Mouse (Mus musculus) MEL (cell line): ENCODE data around the gene A630023A22Rik. TPM values are rescaled to one million over a fixed set of nuclear protein-coding genes. Genes with fewer than 3 reads are reported as not detected.

Experiments used
- DNase-seq: peaks from one replicate; pipeline ENCODE4 v3.0.0; 2011; ENCODE audit warnings: low read depth, low spot score
- H3K27ac ChIP-seq: 2 replicates; pipeline ENCODE4 v1.5.1; 2012; ENCODE audit warnings: low read depth, mild to moderate bottlenecking, control low read depth, low read length, moderate library complexity; ENCODE audit not compliant: control insufficient read depth
- H3K27me3 ChIP-seq, 2 experiments: fragments of 150-350 bp in 1 of 2; sonication (generic) in 1 of 2; 2 replicates each; pipeline ENCODE4 v1.6.1; 2012; ENCODE audit warnings: low read length in 2 of 2, mild to moderate bottlenecking in 2 of 2, improper control_type of control experiment in 1 of 2, moderate library complexity in 1 of 2; ENCODE audit not compliant: insufficient read depth in 2 of 2, control insufficient read depth in 1 of 2
- H3K36me3 ChIP-seq, 2 experiments: 2 replicates each; pipeline ENCODE4 v1.6.1; 2012 to 2014; ENCODE audit warnings: low read length in 2 of 2, improper control_type of control experiment in 1 of 2, inconsistent platforms in 1 of 2, mild to moderate bottlenecking in 1 of 2; ENCODE audit not compliant: insufficient read depth in 2 of 2, control insufficient read depth in 1 of 2
- H3K4me1 ChIP-seq, 2 experiments: fragments of 150-350 bp in 1 of 2; sonication (generic) in 1 of 2; 2 replicates each; pipeline ENCODE4 v1.6.1; 2012; ENCODE audit warnings: low read length in 2 of 2, improper control_type of control experiment in 1 of 2, mild to moderate bottlenecking in 1 of 2; ENCODE audit not compliant: insufficient read depth in 2 of 2, control insufficient read depth in 1 of 2
- H3K4me3 ChIP-seq, 2 experiments: fragments of 150-350 bp in 1 of 2; sonication (generic) in 1 of 2; 2 replicates each; pipeline ENCODE4 v1.5.1; 2012; ENCODE audit warnings: low read depth in 2 of 2, low read length in 2 of 2, mild to moderate bottlenecking in 2 of 2, moderate library complexity in 2 of 2, control low read depth in 1 of 2, improper control_type of control experiment in 1 of 2; ENCODE audit not compliant: control insufficient read depth in 1 of 2, insufficient read depth in 1 of 2
- H3K79me2 ChIP-seq: 2 replicates; pipeline ENCODE4 v1.6.1; 2012; ENCODE audit warnings: mild to moderate bottlenecking, low read length, moderate library complexity; ENCODE audit not compliant: control insufficient read depth, poor library complexity, insufficient read depth
- H3K9ac ChIP-seq: 2 replicates; pipeline ENCODE4 v1.6.1; 2012; ENCODE audit warnings: low read depth, mild to moderate bottlenecking, control low read depth, low read length, moderate library complexity; ENCODE audit not compliant: control insufficient read depth, poor library complexity, severe bottlenecking
- H3K9me3 ChIP-seq: fragments of 150-350 bp; sonication (generic); replicated peaks from 2 replicates; pipeline ENCODE4 v1.6.1; 2012; ENCODE audit warnings: mild to moderate bottlenecking, low read length, improper control_type of control experiment, moderate library complexity; ENCODE audit not compliant: insufficient read depth
- CHD1 ChIP-seq: IDR thresholded peaks from 2 replicates; pipeline ENCODE4 v1.6.1; 2012; ENCODE audit warnings: low read depth, mild to moderate bottlenecking, inconsistent platforms, low read length, improper control_type of control experiment
- CHD2 ChIP-seq: IDR thresholded peaks from 2 replicates; pipeline ENCODE4 v1.6.1; 2011; ENCODE audit warnings: low read length, improper control_type of control experiment
- E2F4 ChIP-seq: IDR thresholded peaks from 2 replicates; pipeline ENCODE4 v1.6.1; 2011; ENCODE audit warnings: low read depth, low read length, improper control_type of control experiment, borderline replicate concordance
- ELF1 ChIP-seq: IDR thresholded peaks from 2 replicates; pipeline ENCODE4 v1.6.1; 2014; ENCODE audit warnings: low read depth, mild to moderate bottlenecking, inconsistent platforms, low read length, improper control_type of control experiment, moderate library complexity
- EP300 ChIP-seq, 2 experiments: IDR thresholded peaks; 2 replicates each; pipeline ENCODE4 v1.6.1; 2011; ENCODE audit warnings: improper control_type of control experiment in 2 of 2, low read length in 2 of 2, low read depth in 1 of 2, mild to moderate bottlenecking in 1 of 2
- ETS1 ChIP-seq: IDR thresholded peaks from 2 replicates; pipeline ENCODE4 v1.6.1; 2012; ENCODE audit warnings: low read depth, mild to moderate bottlenecking, inconsistent platforms, low read length, improper control_type of control experiment, moderate library complexity
- GABPA ChIP-seq: IDR thresholded peaks from 2 replicates; pipeline ENCODE4 v1.6.1; 2012; ENCODE audit warnings: low read depth, mild to moderate bottlenecking, inconsistent platforms, low read length, improper control_type of control experiment, moderate library complexity
- GATA1 ChIP-seq: IDR thresholded peaks from 2 replicates; pipeline ENCODE4 v1.6.1; 2011; ENCODE audit warnings: low read depth, low read length, improper control_type of control experiment
- HCFC1 ChIP-seq: IDR thresholded peaks from 2 replicates; pipeline ENCODE4 v1.6.1; 2012; ENCODE audit warnings: low read depth, mild to moderate bottlenecking, inconsistent platforms, low read length, improper control_type of control experiment, moderate library complexity
- JUND ChIP-seq: IDR thresholded peaks from 2 replicates; pipeline ENCODE4 v1.6.1; 2011; ENCODE audit warnings: low read depth, mild to moderate bottlenecking, improper control_type of control experiment, low read length
- MAFK ChIP-seq: IDR thresholded peaks from 2 replicates; pipeline ENCODE4 v1.6.1; 2011; ENCODE audit warnings: low read depth, mild to moderate bottlenecking, low read length, improper control_type of control experiment, borderline replicate concordance
- MAX ChIP-seq: IDR thresholded peaks from 2 replicates; pipeline ENCODE4 v1.6.1; 2011; ENCODE audit warnings: low read length, improper control_type of control experiment
- MEF2A ChIP-seq: IDR thresholded peaks from 2 replicates; pipeline ENCODE4 v1.6.1; 2014; ENCODE audit warnings: low read depth, mild to moderate bottlenecking, inconsistent platforms, low read length, improper control_type of control experiment; ENCODE audit not compliant: poor library complexity, insufficient replicate concordance, severe bottlenecking; ENCODE audit errors: extremely low read depth
- MYC ChIP-seq: IDR thresholded peaks from 2 replicates; pipeline ENCODE4 v1.6.1; 2011; ENCODE audit warnings: low read depth, mild to moderate bottlenecking, low read length, improper control_type of control experiment, moderate library complexity
- POLR2AphosphoS2 ChIP-seq: IDR thresholded peaks from 2 replicates; pipeline ENCODE4 v1.6.1; 2011; ENCODE audit warnings: low read length, improper control_type of control experiment
- POLR2AphosphoS5 ChIP-seq: IDR thresholded peaks from 2 replicates; pipeline ENCODE4 v1.6.1; 2012; ENCODE audit warnings: low read depth, borderline replicate concordance, mild to moderate bottlenecking, inconsistent platforms, low read length, moderate library complexity, mixed read lengths
- RAD21 ChIP-seq: IDR thresholded peaks from 2 replicates; pipeline ENCODE4 v1.6.1; 2011; ENCODE audit warnings: mild to moderate bottlenecking, low read depth, low read length, improper control_type of control experiment
- SIN3A ChIP-seq: IDR thresholded peaks from 2 replicates; pipeline ENCODE4 v1.6.1; 2012; ENCODE audit warnings: low read length, improper control_type of control experiment, inconsistent platforms
- SMC3 ChIP-seq: IDR thresholded peaks from 2 replicates; pipeline ENCODE4 v1.6.1; 2011; ENCODE audit warnings: low read depth, low read length, improper control_type of control experiment
- TAL1 ChIP-seq: IDR thresholded peaks from 2 replicates; pipeline ENCODE4 v1.6.1; 2012; ENCODE audit warnings: mild to moderate bottlenecking, inconsistent platforms, low read length, moderate library complexity, mixed read lengths
- TBP ChIP-seq: IDR thresholded peaks from 2 replicates; pipeline ENCODE4 v1.8.0; 2011; ENCODE audit warnings: low read depth, low read length, improper control_type of control experiment
- USF1 ChIP-seq: IDR thresholded peaks from 2 replicates; pipeline ENCODE4 v1.6.1; 2014; ENCODE audit warnings: low read depth, mild to moderate bottlenecking, inconsistent platforms, low read length, improper control_type of control experiment, moderate library complexity
- USF2 ChIP-seq, 2 experiments: IDR thresholded peaks; 2 replicates each; pipeline ENCODE4 v1.6.1; 2011 to 2012; ENCODE audit warnings: improper control_type of control experiment in 2 of 2, low read length in 2 of 2, borderline replicate concordance in 1 of 2, inconsistent platforms in 1 of 2, low read depth in 1 of 2, mild to moderate bottlenecking in 1 of 2; ENCODE audit not compliant: insufficient read depth in 1 of 2
- ZC3H11A ChIP-seq: IDR thresholded peaks from 2 replicates; pipeline ENCODE4 v1.6.1; 2012; ENCODE audit warnings: low read depth, mild to moderate bottlenecking, inconsistent platforms, low read length, improper control_type of control experiment
- ZKSCAN1 ChIP-seq: IDR thresholded peaks from 2 replicates; pipeline ENCODE4 v1.6.1; 2012; ENCODE audit warnings: low read depth, mild to moderate bottlenecking, inconsistent platforms, low read length, improper control_type of control experiment, moderate library complexity
- ZNF384 ChIP-seq: IDR thresholded peaks from 2 replicates; pipeline ENCODE4 v1.6.1; 2012; ENCODE audit warnings: low read depth, mild to moderate bottlenecking, inconsistent platforms, low read length, improper control_type of control experiment
- polyA plus RNA-seq, 2 experiments: library from polyadenylated mRNA; stranded (reverse) in 1 of 2; unstranded in 1 of 2; fragments of >175 nt in 1 of 2; fragments of >200 nt in 1 of 2; gene quantifications; 2 replicates each; pipeline versions ENCODE4 v1.2.1 to v1.2.4; 2012; ENCODE audit warnings: low replicate concordance in 2 of 2, low read depth in 1 of 2; ENCODE audit not compliant: insufficient read length in 2 of 2, insufficient read depth in 1 of 2, missing spikeins in 1 of 2
- total RNA-seq: library from RNA; depleted of rRNA; stranded (reverse); fragments of 300-350 nt; gene quantifications from 2 replicates; pipeline ENCODE4 v1.2.3, GENCODE M21; 2012; rRNA removed

The A630023A22Rik gene
- total RNA-seq (not detected in 2 replicates), polyA plus RNA-seq (not detected)

GRCm38 (mm10) chr14:34102601-34103000 is at the start of gene A630023A22Rik:
A630023A22Rik (minus strand) TSS chr14:34102754.
- Histone ChIP-seq H3K4me1 (no peaks in the 10 kb centered on the region), H3K9me3 (no peaks in the 10 kb centered on the region), H3K4me3 (no peak within 1 kb of the TSS)
- TF ChIP-seq RAD21, result no peak
- no peak for TF ChIP-seq CHD1
- TF ChIP-seq ZNF384, result no peak
- no peak for TF ChIP-seq POLR2AphosphoS5
- no peak for TF ChIP-seq EP300 (IDR thresholded peaks at IDR 0.05; ENCODE audit: low read depth in 1 of 2, low read length in 2 of 2)
- no peak for TF ChIP-seq GATA1
- no peak for TF ChIP-seq ZC3H11A
- no peak for TF ChIP-seq TBP
- no peak for TF ChIP-seq USF1
- TF ChIP-seq ELF1, result no peak
- no peak for TF ChIP-seq SIN3A
- no peak for TF ChIP-seq USF2 (IDR thresholded peaks at IDR 0.05; ENCODE audit: borderline replicate concordance in 1 of 2, insufficient read depth in 1 of 2, low read depth in 1 of 2, low read length in 2 of 2)
- no peak for TF ChIP-seq MAFK
- TF ChIP-seq GABPA, result no peak
- no peak for TF ChIP-seq E2F4
- no peak for TF ChIP-seq JUND
- no peak for TF ChIP-seq MAX
- TF ChIP-seq POLR2AphosphoS2, result no peak
- TF ChIP-seq HCFC1, result no peak
- no peak for TF ChIP-seq ETS1
- TF ChIP-seq, all 39 proteins: peak for 0
- H3K27ac ChIP-seq, result no peak within 1 kb of the TSS
- H3K9ac ChIP-seq, result no peak within 1 kb of the TSS
- no peaks in the 10 kb centered on the region; a peak in 1 of 4 replicates for H3K27me3 ChIP-seq
- no peaks in the 10 kb centered on the region for H3K36me3 ChIP-seq
- H3K79me2 ChIP-seq, result no peaks in the 10 kb centered on the region
- DNase-seq, result no peak

GRCm38 (mm10) chr14:34152342-34152741 is 49.8 kb upstream of the A630023A22Rik start, which contains the start of gene Npy4r:
Npy4r (minus strand) TSS chr14:34152489.
- no peak within 1 kb of the TSS for H3K27ac ChIP-seq
- no peak within 1 kb of the TSS for H3K9ac ChIP-seq
- H3K36me3 ChIP-seq, result no peaks in the 10 kb centered on the region
- no peaks in the 10 kb centered on the region for H3K79me2 ChIP-seq
- H3K9me3 ChIP-seq, result no peaks in the 10 kb centered on the region
- TF ChIP-seq MEF2A (no peak), CHD1 (no peak), CHD2 (no peak), POLR2AphosphoS5 (no peak), JUND (no peak), GABPA (no peak), SMC3 (no peak), TAL1 (no peak), ZKSCAN1 (no peak), USF1 (no peak), EP300 (IDR thresholded peaks at IDR 0.05; ENCODE audit: low read depth in 1 of 2, low read length in 2 of 2) (no peak), MYC (no peak)
- TF ChIP-seq, all 39 proteins: peak for 0
- no peak within 1 kb of the TSS for H3K4me3 ChIP-seq
- no peak for DNase-seq
- H3K4me1 ChIP-seq, result no peaks in the 10 kb centered on the region
- no peaks in the 10 kb centered on the region for H3K27me3 ChIP-seq
